In genomic region chr1:177796193-177796939, GRCm38 (mm10) we compare ENCODE assay signal across 1 mouse cellular context.
TF ChIP-seq lines count a peak whose summit lies in the region.

Gene Adss (minus strand): TSS chr1:177796511.

TF ChIP-seq in CH12.LX, 34 proteins besides CTCF, POLR2A, EP300 and RAD21 (continued from another document):
- no peak for TF ChIP-seq USF1 (IDR thresholded peaks at IDR 0.05; ENCODE audit: low read depth, low read length)
- TF ChIP-seq IRF4 (IDR thresholded peaks at IDR 0.05; ENCODE audit: low read depth, low read length): peak; percentile 44; the same call in 1 of the 2 replicates
- TF ChIP-seq SIN3A (IDR thresholded peaks at IDR 0.05; ENCODE audit: low read length): peak; percentile 79; the same call in 1 of the 2 replicates
